Mouse (Mus musculus) adrenal gland, postnatal 14 days (tissue): ENCODE data around the gene Pknox2. TPM values are rescaled to one million over a fixed set of nuclear protein-coding genes. Genes with fewer than 3 reads are reported as not detected.
A peak's percentile ranks its signal among the peaks of the same experiment; 100 is the strongest.

Experiments used
- DNase-seq: peaks from one replicate; pipeline ENCODE4 v3.0.0; 2021; ENCODE audit warnings: mixed read lengths
- total RNA-seq: library from RNA; stranded (reverse); gene quantifications from 2 replicates; pipeline ENCODE4 v1.2.3, GENCODE M21; 2021

Pknox2 gene
- total RNA-seq, 1 experiment from 2014 or later, result 3.4 TPM

DNA sequence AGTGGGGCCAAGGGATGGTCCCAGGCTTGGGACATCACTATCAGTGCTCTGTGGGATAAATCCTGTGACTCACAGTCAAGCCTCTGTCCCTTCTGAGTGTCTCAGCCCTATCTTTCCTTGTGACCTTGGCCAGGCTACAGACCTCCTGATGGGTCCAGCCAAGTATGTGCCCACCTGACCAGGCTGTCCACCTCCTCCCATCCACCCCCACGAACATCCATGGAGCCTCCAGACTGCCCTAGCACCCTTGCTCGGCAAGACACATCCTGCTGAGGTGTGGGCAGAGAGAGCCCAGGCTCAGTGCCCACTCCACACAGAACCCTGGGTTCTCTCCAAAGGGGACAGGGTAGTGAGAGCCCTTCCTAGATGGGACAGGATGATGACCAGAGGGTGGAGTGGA is 204.6 kb downstream of the Pknox2 start:
- DNase-seq, result no peak

- no peak for DNase-seq
Measured at GRCm38 (mm10) chr9:36942131-36942530, 205.1 kb downstream of the Pknox2 start.

DNA sequence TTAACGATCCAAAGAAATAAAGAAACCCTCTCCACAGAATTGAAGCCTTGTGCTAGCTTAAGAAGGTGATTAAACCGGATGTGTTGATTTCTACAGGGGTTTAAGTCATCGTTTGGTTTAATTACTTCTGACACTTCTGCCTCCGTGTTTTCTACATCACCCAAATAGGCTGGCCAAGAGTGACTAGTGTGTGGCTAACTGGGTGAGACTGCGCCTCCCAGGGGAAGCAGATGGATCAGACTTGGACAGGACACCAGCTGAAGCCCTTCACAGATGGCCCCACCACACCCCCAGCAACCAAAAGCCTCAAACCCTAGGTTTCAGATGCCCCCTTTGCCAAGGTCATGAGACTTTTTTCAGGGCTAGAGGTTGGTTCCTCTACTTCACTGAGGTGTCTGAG is 205.6 kb downstream of the Pknox2 start:
- DNase-seq, result no peak

DNA sequence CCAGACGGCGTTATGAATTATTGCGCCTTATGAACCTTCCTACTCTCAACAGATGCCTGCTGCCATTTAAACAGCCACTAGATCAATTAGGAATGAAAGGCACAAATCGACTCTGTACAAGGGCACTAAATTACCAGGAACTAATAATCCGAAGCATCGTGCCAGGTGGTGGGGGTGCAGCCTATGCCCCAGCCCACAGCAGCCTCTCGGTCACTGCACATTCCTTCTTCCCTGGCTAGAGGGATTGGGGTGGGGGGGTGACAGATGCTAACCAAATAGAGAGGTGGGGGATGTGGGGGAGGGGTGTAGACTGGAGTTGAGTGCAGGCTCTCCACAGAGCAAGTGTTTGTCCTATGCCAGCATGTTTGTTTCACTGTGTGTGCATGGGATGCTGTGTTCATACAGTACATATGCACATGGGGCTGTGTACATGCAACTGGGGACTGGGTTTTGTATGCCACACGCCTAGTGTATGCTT is 208.6 kb downstream of the Pknox2 start:
- no peak for DNase-seq

DNA sequence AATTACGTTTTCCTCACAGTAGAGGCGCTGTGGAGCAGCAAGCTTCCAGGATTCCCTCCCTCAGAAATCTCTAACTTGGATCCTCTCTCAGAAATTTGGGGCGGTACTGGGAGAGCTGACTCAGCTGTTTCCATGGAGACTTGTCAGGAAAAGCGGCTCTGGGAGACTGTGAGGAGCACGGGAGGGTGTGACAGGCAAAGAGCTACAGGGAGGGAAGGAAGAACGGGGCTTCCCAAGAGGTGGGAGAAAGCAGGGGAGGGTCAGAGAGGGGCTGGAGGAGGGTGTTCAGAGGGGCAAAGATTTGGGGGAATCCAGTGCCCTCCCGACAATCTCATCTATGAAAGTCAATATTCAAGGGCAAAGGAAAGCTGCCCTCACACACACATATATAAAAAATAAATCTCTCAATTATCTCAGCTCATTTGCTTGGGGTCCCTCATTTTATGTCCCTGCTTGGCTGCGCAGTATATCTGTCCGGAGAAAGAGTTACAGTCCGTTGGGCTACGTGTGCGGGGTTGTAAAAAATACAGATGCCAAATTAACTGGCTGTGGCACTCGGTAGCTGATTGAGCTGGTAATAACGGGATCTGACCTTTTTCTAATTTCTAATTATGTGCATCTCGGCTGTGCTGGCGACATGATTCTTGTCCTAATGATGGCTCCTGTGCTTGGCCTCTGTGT is 213.3 kb downstream of the Pknox2 start:
- peak; percentile 83 for DNase-seq

DNA sequence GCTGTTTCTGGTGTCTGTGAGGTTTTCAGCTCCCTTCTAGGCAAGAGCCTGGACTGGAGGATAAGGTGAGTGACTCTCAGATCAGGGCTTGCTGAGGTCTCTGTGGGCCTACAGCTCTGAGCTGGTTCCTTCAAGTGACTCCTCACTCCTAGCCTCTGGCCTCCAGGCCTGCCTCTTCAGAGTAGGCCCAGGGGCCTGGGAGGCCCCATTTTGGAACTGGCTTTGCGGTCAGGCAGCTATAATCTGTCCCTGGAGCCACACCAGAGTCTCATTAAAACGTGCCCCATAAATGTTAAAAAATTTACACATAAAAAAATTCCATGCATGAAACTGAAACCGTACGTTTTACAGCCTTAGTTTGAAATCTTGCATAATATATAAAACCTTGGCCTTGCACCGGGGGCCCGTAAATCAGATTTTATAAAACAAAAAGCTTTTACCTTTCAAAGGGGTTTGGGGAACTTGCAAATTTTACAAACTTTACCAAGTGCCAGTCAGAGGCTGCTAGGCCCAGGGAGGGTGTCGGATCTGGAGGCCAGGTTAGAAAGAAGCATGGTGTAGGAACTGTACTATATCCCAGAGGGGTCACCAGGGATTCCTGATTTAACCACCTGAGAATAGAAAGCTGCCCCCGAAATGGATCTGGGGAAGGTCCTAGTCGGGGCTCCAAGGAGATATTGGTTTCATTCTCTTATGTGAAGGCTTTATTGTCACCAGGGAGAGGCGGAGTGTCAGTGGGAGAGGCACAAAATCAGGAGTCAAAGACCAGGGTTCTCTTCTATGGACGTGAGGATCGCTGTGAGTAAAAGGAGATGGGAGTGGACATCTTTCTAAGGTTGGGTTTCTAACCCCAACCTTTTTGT is 214.0 kb downstream of the Pknox2 start:
- DNase-seq, result no peak

- no peak for DNase-seq
Measured at GRCm38 (mm10) chr9:36931657-36932056, 215.6 kb downstream of the Pknox2 start.

GRCm38 (mm10) chr9:36923753-36924152 is 223.5 kb downstream of the Pknox2 start:
- DNase-seq, result no peak

DNA sequence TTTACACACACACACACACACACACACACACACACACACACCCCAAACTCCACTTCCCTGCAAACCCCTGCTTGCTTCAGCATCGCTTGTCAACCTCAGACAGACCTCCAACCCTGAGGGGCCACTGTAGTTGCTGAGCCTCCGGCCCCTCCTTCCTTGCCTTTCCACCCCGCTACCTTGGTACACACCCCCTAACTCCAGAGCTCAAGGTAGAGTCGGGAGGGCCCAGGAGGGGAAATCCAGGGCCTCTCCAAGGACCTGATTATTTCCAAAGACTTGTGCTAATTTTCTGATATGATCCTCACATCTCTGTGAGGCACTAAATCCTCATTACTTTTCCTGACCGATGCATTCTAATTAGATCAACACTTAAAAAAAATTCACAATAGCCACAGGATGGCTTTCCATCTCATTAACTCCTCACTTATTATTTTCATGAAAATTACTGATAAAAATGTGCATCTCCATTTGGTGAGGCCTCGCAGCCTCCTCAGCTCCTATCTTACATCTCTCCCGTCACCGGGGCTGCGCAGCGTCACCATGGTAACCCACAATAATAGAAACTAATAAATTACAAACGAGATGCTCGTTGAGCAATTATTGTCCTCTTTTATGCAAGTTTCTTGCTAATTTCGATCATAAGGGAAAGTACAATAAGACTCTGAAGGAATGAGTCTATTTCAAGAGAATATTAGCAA is 225.3 kb downstream of the Pknox2 start:
- no peak for DNase-seq

GRCm38 (mm10) chr9:36919472-36919871 is 227.7 kb downstream of the Pknox2 start:
- DNase-seq, result no peak

DNA sequence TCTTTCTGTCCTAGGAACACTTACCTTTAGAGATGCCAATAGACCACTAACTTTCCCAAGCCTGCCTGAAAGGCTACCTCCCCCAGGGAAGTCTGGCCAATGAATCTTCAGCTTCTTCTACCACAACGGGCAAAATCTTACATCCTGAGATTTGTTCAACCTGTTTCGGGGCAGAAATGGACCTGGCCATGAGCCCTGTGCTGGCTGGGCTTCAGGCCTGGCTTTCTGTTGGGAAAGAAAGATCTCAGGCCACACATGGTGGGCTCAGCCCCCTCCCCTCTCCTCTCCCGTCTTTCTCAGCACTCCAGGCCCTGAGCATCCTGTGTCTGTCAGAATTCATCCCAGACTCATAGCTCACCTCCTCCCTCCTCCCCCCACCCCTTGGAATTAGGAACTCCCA is 228.6 kb downstream of the Pknox2 start:
- no peak for DNase-seq

DNA sequence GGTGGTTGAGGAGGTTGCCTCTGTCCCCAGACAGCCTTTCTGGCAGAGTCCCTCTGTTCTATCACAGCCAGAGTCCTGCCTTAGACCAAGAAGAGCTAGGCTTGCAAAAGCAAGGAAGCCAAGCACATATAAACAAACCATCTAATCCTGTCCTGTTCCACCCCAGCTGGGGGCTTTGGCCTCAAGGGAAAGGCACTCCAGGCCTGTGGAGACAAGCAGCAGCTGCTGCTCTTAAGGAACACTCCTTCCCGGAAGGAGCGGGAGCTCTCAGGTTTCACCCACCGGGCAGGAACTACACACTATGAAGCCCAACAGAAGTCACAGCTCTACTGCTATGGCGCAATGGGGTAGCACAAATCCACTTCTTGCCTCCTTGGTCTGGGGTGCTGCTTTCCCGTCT is 230.3 kb downstream of the Pknox2 start:
- DNase-seq, result peak; percentile 24

GRCm38 (mm10) chr9:36916362-36916761 is 230.8 kb downstream of the Pknox2 start:
- DNase-seq, result peak; percentile 79

GRCm38 (mm10) chr9:36905452-36905851 is 241.8 kb downstream of the Pknox2 start:
- no peak for DNase-seq

DNA sequence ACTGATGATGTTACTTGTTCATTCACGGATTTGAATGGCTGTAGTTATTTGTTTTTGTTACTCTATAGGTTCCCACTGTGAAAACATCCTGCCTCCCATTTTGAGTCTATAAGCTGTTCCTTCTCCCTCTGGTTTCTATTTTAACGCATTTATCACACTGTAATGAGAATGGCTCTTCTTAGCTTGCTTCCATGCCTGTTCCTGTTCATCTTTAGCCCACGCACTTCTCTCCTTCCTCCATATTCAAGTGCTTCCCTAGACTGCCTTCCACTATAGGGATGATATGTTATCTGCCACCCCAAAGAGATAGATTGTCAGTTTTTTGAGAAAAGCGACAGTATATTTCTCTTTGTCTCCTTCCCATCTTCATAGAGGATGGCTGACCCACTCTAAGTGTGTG is 246.7 kb downstream of the Pknox2 start:
- DNase-seq, result no peak

DNA sequence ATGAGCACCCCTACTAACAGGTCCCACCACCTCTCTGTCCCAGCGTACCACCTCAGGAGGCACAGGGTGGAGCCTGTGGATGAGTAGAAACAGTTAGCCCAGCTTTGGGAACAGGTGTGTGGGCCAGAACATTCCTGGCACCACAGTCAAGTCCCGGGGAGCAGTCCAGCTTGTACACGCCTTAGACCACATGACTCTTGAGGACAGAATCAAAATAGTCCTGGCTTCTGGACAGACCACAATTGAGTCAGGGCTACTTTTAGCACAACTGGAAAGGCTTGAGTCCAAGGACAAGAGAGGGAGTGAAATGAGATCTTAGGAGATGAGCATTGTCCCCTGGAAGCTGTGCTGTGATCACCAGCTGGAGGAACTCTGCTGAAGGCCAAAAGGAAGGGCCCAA is 248.6 kb downstream of the Pknox2 start:
- peak; percentile 10 for DNase-seq

DNA sequence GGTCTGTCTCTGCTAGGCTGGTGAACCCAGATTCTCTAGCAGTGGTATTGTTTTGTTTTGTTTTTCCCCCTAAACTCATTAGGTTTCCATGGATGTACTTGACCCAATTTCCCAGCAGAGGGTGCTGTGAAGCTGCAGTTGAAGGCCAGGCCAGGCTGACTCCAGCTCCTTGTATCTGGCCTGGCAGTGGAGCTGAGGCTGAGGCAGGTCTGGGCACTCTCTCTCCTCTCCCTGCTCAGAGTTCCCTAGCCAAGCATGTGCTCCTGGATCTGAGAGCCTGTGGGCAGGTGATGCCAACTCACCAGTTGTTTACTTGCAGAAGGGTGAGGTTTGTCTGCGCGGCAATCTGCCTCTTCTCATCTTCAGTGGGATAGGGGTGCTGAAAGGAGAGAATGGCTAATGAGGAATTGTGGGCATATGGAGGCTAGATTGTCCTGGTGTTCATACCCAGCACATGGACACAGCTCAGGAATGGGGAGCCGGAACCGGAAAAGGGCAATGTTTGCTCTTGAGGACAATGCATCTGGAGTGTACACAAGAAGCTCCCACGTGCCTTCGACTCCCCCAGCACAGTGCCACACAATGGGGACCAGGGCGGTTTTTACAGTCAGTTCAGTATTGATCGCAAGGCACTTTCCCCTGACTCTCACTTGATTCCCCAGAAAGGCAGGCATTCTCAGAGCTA is 252.1 kb downstream of the Pknox2 start:
- DNase-seq, result peak; percentile 76

GRCm38 (mm10) chr9:36894242-36894641 is 253.0 kb downstream of the Pknox2 start:
- DNase-seq, result no peak

GRCm38 (mm10) chr9:36893413-36893990 is 253.7 kb downstream of the Pknox2 start:
- peak; percentile 7 for DNase-seq

DNA sequence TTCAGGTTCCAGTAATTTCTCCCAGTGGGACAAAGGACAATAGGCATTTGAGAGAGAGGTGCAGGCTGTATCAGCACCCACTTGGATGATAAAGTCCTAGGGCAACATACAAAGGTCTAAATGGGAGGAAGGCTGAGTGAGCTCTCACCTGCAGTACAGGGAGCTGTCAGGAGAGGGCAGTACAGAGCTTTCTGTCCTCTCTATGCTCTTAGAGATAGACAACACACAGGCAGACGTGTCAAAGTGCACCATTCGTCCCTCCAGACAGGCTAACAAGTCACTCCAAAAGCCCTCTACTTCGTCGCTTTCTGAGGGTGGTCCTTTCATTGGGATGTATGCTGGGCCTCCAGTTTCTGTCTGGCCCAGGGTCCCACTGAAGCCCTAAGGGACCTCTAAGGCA is 256.7 kb downstream of the Pknox2 start:
- DNase-seq, result peak; percentile 72

DNA sequence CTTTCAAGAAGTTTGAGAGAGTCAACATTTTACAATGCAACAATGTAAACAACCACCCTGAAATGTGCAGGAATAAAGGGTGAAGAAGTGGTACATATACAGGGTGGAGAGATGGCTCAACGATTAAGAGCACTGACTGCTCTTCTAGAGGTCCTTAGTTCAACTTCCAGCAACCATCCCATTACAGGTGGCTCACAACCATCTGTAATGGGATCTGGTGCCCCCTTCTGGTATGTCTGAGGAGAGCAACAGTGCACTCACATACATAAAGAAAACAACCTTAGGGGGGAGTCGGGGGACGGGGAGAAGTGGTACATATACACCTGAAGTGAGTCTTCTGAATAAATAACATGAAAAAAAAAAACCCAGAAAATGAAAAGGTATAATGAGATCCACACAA is 262.0 kb downstream of the Pknox2 start:
- peak; percentile 36 for DNase-seq

DNA sequence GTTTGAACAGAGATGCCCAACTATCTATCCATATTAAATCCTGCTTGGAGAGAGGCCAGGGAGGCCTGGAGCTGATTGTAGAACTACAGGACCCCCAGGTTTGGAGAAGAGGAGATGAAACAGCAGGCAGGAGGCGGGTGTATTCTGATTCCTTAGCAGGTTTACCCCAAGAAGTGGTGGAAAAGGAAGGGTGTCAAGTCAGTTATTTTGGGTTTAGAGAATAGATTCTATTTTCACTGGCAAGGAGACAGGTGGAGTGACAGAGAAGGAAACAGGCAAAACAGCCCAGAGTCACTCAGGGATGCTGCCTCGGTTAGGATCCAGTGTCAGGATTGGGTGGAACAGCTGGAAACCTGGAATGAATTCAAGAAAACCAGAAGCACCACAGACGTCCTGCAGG is 263.6 kb downstream of the Pknox2 start:
- DNase-seq, result no peak
